Mouse (Mus musculus) ES-Bruce4 (cell line): ENCODE data around the gene Lmtk3. TPM values are rescaled to one million over a fixed set of nuclear protein-coding genes. Genes with fewer than 3 reads are reported as not detected.

ENCODE experiments used
- H3K27ac ChIP-seq: 2 replicates; pipeline ENCODE4 v1.5.1; 2012; ENCODE audit warnings: low read length, inconsistent platforms; ENCODE audit not compliant: insufficient read depth
- H3K27me3 ChIP-seq: 2 replicates; pipeline ENCODE4 v1.6.1; 2012; ENCODE audit warnings: mild to moderate bottlenecking, low read length, inconsistent platforms; ENCODE audit not compliant: control insufficient read depth, poor library complexity, insufficient read depth, severe bottlenecking
- H3K36me3 ChIP-seq: 2 replicates; pipeline ENCODE4 v1.6.1; 2012; ENCODE audit warnings: inconsistent platforms, mild to moderate bottlenecking, low read length, moderate library complexity; ENCODE audit not compliant: control insufficient read depth, poor library complexity, insufficient read depth, severe bottlenecking
- H3K4me1 ChIP-seq: one replicate; pipeline ENCODE4 v1.8.1; 2011; ENCODE audit warnings: low read length; ENCODE audit not compliant: control insufficient read depth, insufficient read depth
- H3K4me3 ChIP-seq: 2 replicates; pipeline ENCODE4 v1.5.1; 2011; ENCODE audit warnings: low read depth, mild to moderate bottlenecking, low read length
- H3K9ac ChIP-seq: 2 replicates; pipeline ENCODE4 v1.6.1; 2012; ENCODE audit warnings: low read depth, mild to moderate bottlenecking, inconsistent platforms; ENCODE audit not compliant: poor library complexity, severe bottlenecking
- H3K9me3 ChIP-seq: replicated peaks from 2 replicates; pipeline ENCODE4 v1.6.1; 2012; ENCODE audit warnings: mild to moderate bottlenecking, low read length, inconsistent platforms; ENCODE audit not compliant: control insufficient read depth, poor library complexity, insufficient read depth, severe bottlenecking
- CTCF ChIP-seq: IDR thresholded peaks from one replicate; pipeline ENCODE4 v1.8.1; 2011; ENCODE audit warnings: low read depth, low read length
- EP300 ChIP-seq: IDR thresholded peaks from 2 replicates; pipeline ENCODE4 v1.6.1; 2011; ENCODE audit warnings: low read depth, low read length; ENCODE audit not compliant: insufficient read depth
- POLR2A ChIP-seq: IDR thresholded peaks from one replicate; pipeline ENCODE4 v1.8.1; 2011; ENCODE audit warnings: low read length; ENCODE audit not compliant: insufficient read depth
- polyA plus RNA-seq: library from polyadenylated mRNA; stranded (reverse); fragments of >200 nt; gene quantifications from 2 replicates; pipeline ENCODE4 v1.2.4, GENCODE M21; 2011; ENCODE audit warnings: low read depth; ENCODE audit not compliant: missing spikeins, insufficient read depth, insufficient read length

Gene Lmtk3
- polyA plus RNA-seq, 1 experiment, result 9.6 TPM

- Histone ChIP-seq H3K4me3 (no peak overlapping the region), H3K9ac (no peak overlapping the region), H3K27ac (no peak overlapping the region), H3K4me1 (no peaks in the 10 kb centered on the region), H3K27me3 (no peaks in the 10 kb centered on the region), H3K9me3 (no peaks in the 10 kb centered on the region), H3K36me3 (peaks cover 48% of the 10 kb centered on the region)
- TF ChIP-seq EP300 (no peak), CTCF (no peak), POLR2A (no peak)
These were observed 43.1 kb downstream of the Lmtk3 start for GRCm38 (mm10) chr7:45826631-45827030.

- Histone ChIP-seq H3K27ac (no peak within 1 kb of the TSS), H3K4me3 (peak within 1 kb of the TSS; percentile 91), H3K27me3 (peaks cover 14% of the 10 kb centered on the region), H3K36me3 (peaks cover 34% of the 10 kb centered on the region), H3K9ac (peak within 1 kb of the TSS; percentile 64), H3K4me1 (no peaks in the 10 kb centered on the region), H3K9me3 (no peaks in the 10 kb centered on the region)
- no peak for TF ChIP-seq POLR2A
- no peak for TF ChIP-seq EP300
- TF ChIP-seq CTCF, result no peak
These were observed 47.0 kb downstream of the Lmtk3 start, which contains the start of gene Grwd1 for GRCm38 (mm10) chr7:45830427-45831127. Grwd1 (minus strand) TSS chr7:45830944.

GRCm38 (mm10) chr7:45831128-45831525 lies 47.6 kb downstream of the Lmtk3 start:
- Histone ChIP-seq H3K9ac (peak overlapping the region; percentile 64), H3K27ac (no peak overlapping the region), H3K27me3 (peaks cover 14% of the 10 kb centered on the region), H3K36me3 (peaks cover 29% of the 10 kb centered on the region), H3K4me3 (peak overlapping the region; percentile 91; the same call in 1 of the 2 replicates), H3K9me3 (no peaks in the 10 kb centered on the region), H3K4me1 (no peaks in the 10 kb centered on the region)
- TF ChIP-seq CTCF, result no peak
- TF ChIP-seq EP300, result no peak
- no peak for TF ChIP-seq POLR2A

DNA sequence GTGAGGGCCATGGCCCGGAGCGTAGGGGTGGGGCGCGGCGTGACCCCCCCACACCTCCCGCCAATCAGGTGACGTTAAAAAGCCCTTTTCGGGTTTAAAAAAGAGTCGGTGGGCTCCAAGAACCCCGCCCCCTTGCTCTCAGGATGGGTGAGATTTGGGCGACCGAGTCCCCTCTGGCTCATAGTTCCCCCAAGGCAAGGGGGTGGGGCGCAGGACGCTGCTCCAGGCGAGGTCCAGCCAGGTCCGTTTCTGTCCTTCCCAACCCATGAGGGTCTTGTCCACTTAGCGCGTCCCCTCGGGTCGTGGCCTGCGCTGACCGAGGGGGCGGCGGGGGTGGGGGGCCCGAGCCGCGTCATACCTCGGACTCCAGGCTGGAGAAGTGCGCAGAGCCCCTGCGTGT lies 48.9 kb downstream of the Lmtk3 start:
- Histone ChIP-seq H3K4me3 (peak overlapping the region; percentile 72), H3K36me3 (peaks cover 17% of the 10 kb centered on the region), H3K27me3 (peaks cover 14% of the 10 kb centered on the region), H3K27ac (no peak overlapping the region), H3K4me1 (no peaks in the 10 kb centered on the region), H3K9me3 (no peaks in the 10 kb centered on the region), H3K9ac (peak overlapping the region; percentile 83)
- no peak for TF ChIP-seq CTCF
- TF ChIP-seq EP300, result no peak
- TF ChIP-seq POLR2A, result no peak

DNA sequence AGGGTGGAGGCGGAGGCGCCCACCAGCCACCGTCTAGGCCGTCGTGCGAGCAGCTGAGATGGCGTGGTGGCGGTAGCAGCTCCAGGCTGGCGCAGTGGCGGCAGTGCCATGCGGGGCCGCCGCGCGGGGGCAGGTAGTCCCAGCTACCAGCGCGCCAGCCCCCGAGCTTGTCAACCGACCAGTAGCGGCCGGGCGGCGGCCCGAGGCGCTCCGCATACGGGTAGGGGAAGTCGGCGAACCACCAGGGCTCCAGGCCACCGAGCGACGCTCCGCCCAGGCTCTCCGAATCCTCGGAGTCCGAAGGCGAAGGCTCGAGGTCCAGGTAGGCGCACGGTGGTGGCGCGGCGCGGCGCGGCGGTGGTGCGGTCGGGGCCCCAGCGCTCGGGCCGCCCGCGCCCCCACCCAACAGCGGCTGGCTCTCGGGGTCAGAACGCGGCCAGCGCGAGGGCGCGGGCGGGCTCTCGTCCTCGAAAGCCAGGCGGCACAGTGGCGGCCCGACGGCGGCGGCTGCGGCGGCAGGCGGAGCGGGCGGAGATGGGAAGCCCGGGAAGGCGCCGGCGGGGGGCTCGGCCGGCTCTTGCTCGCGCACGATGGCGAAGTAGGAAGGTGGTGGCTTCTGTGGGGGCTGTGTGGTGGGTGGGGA lies 49.7 kb downstream of the Lmtk3 start:
- Histone ChIP-seq H3K27me3 (peaks cover 14% of the 10 kb centered on the region), H3K4me1 (no peaks in the 10 kb centered on the region), H3K27ac (no peak overlapping the region), H3K9me3 (no peaks in the 10 kb centered on the region), H3K36me3 (peaks cover 9% of the 10 kb centered on the region), H3K4me3 (peak overlapping the region; percentile 72), H3K9ac (peak overlapping the region; percentile 83)
- TF ChIP-seq CTCF, result no peak
- TF ChIP-seq EP300, result no peak
- no peak for TF ChIP-seq POLR2A

GRCm38 (mm10) chr7:45833924-45834323 lies 50.4 kb downstream of the Lmtk3 start:
- Histone ChIP-seq H3K27me3 (peaks cover 14% of the 10 kb centered on the region), H3K9ac (peak overlapping the region; percentile 83), H3K9me3 (no peaks in the 10 kb centered on the region), H3K27ac (no peak overlapping the region), H3K4me3 (peak overlapping the region; percentile 72), H3K4me1 (no peaks in the 10 kb centered on the region), H3K36me3 (peaks cover 3% of the 10 kb centered on the region; the same call in 1 of the 2 replicates)
- no peak for TF ChIP-seq EP300
- TF ChIP-seq POLR2A, result no peak
- no peak for TF ChIP-seq CTCF
